Mouse (Mus musculus) erythroblast, embryonic 14.5 days (primary cell): ENCODE results near the gene Phactr3.

Experiments used
- GATA1 ChIP-seq: IDR thresholded peaks from 2 replicates; pipeline ENCODE4 v1.6.1; 2012; ENCODE audit warnings: low read length, inconsistent platforms, mixed read lengths
- TAL1 ChIP-seq: IDR thresholded peaks from 3 replicates; pipeline ENCODE4 v1.6.1; 2012; ENCODE audit warnings: low read length, inconsistent platforms, mixed read lengths

GRCm38 (mm10) chr2:178324410-178324809 lies 205.6 kb downstream of the Phactr3 start:
- no peak for TF ChIP-seq GATA1
- no peak for TF ChIP-seq TAL1
